Mouse (Mus musculus) cerebellum, adult 18-20 months (tissue): ENCODE measurements around the gene Mapkapk2.
A peak's percentile ranks its signal among the peaks of the same experiment; 100 is the strongest.
"Not testable (repeated sequence)": the region's sequence is repeated elsewhere in the genome, so short reads cannot be mapped to it uniquely, and the experiment has no call there.

Experiments used
- DNase-seq, 2 experiments: peaks; one replicate each; pipeline ENCODE4 v3.0.0; 2021

Gene Mapkapk2

GRCm38 (mm10) chr1:131097700-131098094, at the start of gene Mapkapk2:
Gene Mapkapk2, minus strand, starts transcription at chr1:131097826.
- peak; percentile 90 to 93 for DNase-seq

DNA sequence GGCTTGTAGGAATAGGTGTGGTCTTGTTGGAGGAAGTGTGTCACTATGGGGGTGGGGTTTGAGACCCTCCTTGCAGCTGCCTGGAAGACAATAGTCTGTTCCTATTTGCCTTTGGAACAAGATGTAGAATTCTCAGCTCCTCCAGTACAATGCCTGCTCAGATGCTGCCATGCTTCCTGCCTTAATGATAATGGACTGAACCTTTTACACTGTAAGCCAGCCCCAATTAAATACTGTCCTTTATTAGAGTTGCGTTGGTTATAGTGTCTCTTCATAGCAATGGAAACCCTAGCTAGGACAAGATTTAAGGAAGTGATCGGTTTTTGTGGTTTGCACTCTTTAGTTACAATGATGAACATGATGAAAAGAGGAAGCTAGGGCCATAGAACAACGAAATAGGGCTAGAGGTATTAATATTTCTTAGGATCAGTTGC, 48.6 kb upstream of the Mapkapk2 start:
- no peak for DNase-seq

GRCm38 (mm10) chr1:131145222-131145621, 47.6 kb upstream of the Mapkapk2 start:
- not testable (repeated sequence) for DNase-seq

DNA sequence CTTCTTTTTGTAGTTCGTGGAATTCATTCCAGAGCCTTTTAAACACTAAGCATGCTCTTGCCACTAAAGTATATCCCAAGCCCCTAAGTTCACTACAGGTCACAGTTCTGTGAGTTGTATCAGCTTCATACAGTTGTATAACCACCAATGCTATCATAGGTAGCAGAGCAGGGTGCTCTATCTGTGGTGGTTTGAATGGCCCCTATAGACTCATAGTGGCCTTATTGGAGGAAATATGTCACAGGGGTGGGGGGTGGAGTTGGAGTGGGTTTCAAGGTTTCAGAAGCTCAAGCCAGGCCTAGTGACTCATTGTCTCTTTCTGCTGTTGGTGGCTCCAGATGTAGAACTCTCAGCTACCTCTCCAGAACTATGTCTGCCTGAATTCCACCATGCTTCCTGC, 44.8 kb upstream of the Mapkapk2 start:
- no peak for DNase-seq

GRCm38 (mm10) chr1:131141449-131141848, 43.8 kb upstream of the Mapkapk2 start:
- no peak for DNase-seq

- no peak for DNase-seq
Measured at GRCm38 (mm10) chr1:131139102-131140095, 41.8 kb upstream of the Mapkapk2 start.

GRCm38 (mm10) chr1:131138191-131139016, 40.8 kb upstream of the Mapkapk2 start, which contains the start of gene Dyrk3:
Gene Dyrk3, minus strand, starts transcription at chr1:131138340.
- DNase-seq: peak; percentile 87 to 92

DNA sequence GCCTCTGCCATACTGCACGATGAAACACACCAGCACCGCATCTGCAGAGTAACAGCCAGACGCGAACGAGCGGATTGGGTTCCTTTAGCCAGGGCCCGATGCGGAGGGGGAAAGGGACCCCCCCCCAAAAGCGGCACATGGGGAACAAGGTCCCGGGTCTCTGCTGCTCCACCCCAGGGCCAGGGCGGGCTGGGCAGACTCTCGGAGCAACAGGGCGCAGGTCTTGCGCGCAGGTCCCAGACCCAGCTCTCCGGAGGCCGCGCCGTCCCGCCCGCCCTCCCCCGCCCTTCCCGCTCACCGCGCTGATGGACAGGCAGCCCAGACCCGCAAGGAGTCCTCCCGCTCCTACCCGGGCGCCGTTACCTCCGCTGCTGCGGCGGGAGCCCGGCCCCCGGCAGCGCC, 40.1 kb upstream of the Mapkapk2 start:
- DNase-seq: no peak

DNA sequence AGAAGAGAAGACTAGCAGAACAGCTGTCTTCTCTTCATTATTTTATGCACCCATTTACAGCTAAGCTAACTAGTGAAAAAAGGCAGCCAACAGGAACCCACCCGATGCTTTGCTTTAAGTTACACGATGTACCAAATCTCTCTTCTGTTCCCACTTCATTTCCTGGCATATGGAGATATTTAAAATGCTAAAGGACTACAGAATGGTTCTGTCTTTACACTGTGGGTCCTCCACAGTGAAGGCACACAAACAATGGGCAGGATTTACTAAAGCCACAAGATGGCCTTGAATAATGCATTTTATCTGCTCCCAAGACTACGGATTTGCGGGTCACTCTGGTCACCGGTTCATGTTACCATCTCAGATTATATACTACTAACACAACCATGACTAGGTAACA, 39.5 kb upstream of the Mapkapk2 start:
- DNase-seq: no peak

DNA sequence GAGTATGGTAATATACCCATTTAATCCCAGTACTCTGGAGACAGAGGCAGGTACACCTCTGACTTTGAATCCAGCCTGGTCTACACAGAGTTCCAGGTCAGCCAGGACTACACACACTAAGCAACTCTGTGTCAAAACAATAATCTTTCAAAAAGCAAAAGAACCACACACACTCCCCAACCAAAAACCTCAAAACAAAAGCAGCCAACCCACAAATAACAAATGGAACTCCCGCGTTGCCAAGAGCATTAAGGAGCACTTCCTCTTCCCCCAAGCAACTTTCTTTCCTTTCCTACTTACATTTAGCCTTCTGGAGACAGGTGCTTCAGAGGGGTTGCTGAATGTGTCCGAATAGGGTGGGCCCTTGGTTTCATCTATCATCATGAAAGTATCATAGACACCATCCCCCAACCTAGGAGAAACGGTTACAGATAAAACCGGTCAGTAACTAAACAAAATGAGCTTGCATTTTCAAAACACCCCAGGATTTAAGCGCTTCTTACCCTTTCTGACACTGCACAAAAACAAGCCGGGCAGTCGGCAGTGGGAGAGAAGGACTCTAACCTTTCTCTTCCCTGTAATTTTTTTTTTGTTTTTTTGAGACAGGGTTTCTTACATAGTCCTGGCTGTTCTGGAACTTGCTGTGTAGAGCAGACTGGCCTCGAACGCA, 38.5 kb upstream of the Mapkapk2 start:
- DNase-seq: no peak

DNA sequence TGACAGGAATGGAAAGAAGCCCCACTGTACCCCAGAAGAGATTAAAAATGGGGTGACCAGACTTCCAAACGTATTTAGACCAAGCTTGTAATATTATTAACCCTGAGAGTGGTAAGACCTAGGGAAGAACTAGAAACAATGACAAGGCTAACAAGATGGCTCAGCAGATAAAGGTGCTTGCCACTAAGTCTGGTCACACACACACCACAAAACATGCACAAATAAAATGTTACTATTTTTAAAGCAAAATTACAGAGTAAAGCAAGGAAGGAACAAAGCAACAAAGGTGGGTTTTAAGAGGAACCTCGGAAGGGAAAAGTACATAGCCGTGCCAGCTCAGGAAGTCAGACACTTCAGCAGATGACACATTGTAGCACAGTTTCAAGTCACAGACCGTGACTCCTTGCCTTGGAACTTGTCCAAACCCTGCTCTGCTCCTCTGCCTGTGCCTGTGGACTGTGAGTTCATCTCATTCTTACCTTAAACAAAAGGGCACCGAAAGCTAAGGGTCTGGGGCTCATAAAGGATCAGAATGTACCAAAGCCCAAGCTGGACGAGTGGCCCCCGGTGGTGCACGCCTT, 37.4 kb upstream of the Mapkapk2 start:
- no peak for DNase-seq

GRCm38 (mm10) chr1:131134231-131134630, 36.6 kb upstream of the Mapkapk2 start:
- DNase-seq: no peak

DNA sequence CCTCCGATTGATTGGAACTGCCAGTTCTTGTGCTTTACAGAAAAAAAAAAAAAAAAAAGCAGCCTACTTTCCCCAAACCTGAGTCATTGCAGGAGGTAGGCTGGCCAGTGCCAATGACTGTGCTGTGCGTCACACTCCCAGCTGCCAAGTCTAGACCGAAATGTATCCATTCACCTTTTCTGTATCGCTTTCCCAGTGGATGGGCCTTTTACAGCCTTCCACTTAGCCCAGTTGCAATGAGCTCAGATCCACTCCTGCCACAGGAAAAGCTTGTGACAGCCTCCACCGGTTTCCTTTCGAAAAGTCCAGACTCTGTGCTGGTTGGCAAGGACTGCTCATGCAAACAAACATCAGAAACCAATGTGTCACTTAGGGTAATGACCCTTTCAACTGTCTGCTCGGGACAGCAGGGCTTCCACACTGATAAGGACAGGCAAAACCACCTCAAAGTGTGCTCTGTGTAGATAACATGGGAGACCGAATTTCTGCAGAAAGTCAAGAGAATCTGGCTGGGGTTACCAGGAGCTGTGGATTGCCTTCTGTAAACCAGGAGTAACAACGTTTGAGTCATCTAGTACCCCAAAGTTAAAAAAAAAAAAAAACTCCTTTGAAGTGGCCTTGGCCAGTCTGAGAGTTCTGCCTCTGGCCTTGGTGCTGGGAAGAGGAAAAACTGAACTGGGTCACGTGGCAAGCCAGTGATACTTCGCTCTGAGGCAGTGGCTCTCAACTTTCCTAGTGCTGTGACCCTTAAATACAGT, 28.5 kb upstream of the Mapkapk2 start:
- DNase-seq: no peak

DNA sequence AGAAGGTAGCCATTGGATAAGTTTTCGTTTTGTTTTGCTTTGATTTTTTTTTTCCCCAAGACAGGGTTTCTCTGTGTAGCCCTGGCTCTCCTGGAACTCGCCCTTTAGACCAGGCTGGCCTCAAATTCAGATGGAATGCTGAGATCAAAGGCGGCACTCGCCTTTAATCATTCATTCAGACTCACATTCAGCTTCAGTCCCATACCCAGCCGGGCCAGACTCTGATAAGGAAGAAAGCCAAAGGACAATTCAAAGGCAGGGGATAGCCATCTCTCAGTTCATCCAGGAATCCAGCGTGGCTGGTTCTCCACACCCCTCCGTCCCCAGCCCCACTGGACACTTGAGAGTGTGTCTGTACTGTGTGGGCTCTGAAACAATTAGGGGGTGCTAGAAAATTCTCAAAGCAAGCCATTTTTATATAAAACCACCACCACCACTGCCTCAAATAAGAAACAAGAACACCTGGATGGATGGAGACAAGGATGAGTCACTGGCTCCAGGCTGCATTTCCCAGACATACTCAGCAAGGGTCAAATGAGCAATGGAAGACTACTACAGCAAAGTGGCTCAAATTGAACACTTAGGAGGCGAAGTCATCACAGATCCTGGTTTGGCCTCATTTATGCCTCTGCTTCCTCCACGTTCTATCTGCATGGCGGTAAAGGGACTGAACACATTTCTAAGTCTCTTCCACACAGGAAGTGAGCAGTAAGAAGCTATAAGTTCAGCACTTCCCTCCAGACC, 26.1 kb upstream of the Mapkapk2 start:
- DNase-seq: no peak

- DNase-seq: peak in 1 of 2 experiments; percentile 32
Measured at GRCm38 (mm10) chr1:131121987-131122386, 24.4 kb upstream of the Mapkapk2 start.

- no peak for DNase-seq
Measured at GRCm38 (mm10) chr1:131119026-131119425, 21.4 kb upstream of the Mapkapk2 start.

DNA sequence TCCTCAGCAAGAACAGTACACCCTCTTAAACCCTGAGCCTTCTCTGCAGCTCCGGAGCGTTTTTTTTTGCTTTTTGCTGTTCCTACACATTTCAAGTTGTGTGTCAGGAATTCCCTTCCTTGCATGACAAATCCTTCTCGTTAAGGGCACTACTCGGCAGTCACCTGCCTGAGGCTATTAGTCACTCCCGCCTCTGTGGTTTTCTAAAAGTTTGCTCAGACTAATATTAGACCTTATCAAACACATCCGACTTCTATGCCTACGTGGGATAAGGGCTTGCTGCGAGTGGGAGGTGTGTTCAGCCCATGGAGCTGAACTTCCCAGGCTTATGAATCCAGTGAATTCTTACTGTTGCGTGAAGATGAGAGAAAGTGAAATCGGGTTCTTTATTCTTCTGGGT, 20.9 kb upstream of the Mapkapk2 start:
- no peak for DNase-seq

GRCm38 (mm10) chr1:131116430-131117011, 18.9 kb upstream of the Mapkapk2 start:
- peak; percentile 27 to 34 for DNase-seq

DNA sequence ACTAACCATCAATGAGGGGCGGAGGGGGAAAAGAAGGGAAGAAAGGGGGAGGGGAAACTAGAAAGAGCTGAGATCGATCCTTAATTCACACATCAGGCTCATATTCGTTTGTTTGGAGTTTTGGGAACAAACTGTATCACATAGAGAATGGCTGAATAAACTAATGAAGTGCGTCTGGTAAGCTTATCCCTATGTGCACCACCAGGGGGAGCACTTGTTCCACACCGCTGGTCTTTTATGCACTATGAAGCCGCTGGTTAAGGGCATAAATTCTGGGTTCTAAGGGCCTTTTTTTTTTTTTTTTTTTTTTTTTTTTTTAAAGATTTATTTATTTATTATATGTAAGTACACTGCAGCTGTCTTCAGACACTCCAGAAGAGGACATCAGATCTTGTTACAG, 18.3 kb upstream of the Mapkapk2 start:
- peak; percentile 66 to 80 for DNase-seq

DNA sequence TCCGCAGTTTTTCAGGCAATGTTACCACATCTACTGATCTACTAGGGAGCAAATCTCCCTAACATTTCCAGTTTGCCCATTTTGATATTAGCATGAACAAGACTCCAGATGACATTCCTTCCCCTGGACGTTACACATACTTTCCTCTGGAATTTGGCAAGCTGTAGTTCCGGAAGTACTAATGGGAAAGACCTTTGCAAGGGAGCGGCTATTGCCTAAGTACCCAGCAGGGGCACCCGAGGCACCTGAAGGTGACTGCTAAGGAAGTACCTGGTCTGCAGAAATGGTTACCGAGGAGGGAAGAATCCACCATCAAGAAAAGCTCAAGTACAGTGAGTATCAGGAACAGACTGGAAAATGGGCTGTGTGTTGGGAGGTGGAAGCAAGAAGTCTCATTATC, 14.9 kb upstream of the Mapkapk2 start:
- DNase-seq: no peak
